Mouse (Mus musculus) embryonic facial prominence, embryonic 13.5 days (tissue): ENCODE data around the gene Rtn2. TPM values are rescaled to one million over a fixed set of nuclear protein-coding genes. Genes with fewer than 3 reads are reported as not detected.

Experiments used
- ATAC-seq: fragments of 200-750 bp; cut with Nextera tagmentation; 2 replicates; pipeline ENCODE4 v1.8.0; 2017; ENCODE audit warnings: low read depth; ENCODE audit not compliant: insufficient number of reproducible peaks, insufficient read depth, low FRiP score, low TSS enrichment
- H3K27ac ChIP-seq: fragments of 300-500 bp; sonication (generic); 2 replicates; pipeline ENCODE4 v1.5.1; 2015; ENCODE audit warnings: moderate library complexity, mild to moderate bottlenecking, inconsistent platforms
- H3K27me3 ChIP-seq: fragments of 300-500 bp; sonication (generic); 2 replicates; pipeline ENCODE4 v1.6.1; 2015; ENCODE audit warnings: mild to moderate bottlenecking, inconsistent platforms
- H3K36me3 ChIP-seq: fragments of 300-500 bp; sonication (generic); 2 replicates; pipeline ENCODE4 v1.6.1; 2015; ENCODE audit warnings: mild to moderate bottlenecking, inconsistent platforms
- H3K4me1 ChIP-seq: fragments of 300-500 bp; sonication (generic); 2 replicates; pipeline ENCODE4 v1.6.1; 2015; ENCODE audit warnings: inconsistent platforms
- H3K4me2 ChIP-seq: fragments of 300-500 bp; sonication (generic); 2 replicates; pipeline ENCODE4 v1.6.1; 2015; ENCODE audit warnings: moderate library complexity, mild to moderate bottlenecking, inconsistent platforms
- H3K4me3 ChIP-seq: fragments of 300-500 bp; sonication (generic); 2 replicates; pipeline ENCODE4 v1.5.1; 2015; ENCODE audit warnings: mild to moderate bottlenecking, inconsistent platforms
- H3K9ac ChIP-seq: fragments of 300-500 bp; sonication (generic); 2 replicates; pipeline ENCODE4 v1.6.1; 2015; ENCODE audit warnings: mild to moderate bottlenecking, inconsistent platforms
- H3K9me3 ChIP-seq: fragments of 300-500 bp; sonication (generic); 2 replicates; pipeline ENCODE4 v1.6.1; 2016; ENCODE audit warnings: inconsistent platforms
- WGBS: fragments of 180-500 bp; shearing (Covaris S2); methylation state at CpG from one replicate; pipeline ENCODE4 v1.1.7; 2015; ENCODE audit warnings: mixed read lengths; 5-methylcytosine and 5-hydroxymethylcytosine counted together
- polyA plus RNA-seq: library from polyadenylated mRNA; unstranded; fragments of >200 nt; fragmentation: Nextera tagmentation; extraction: Ambion mirVana; gene quantifications from 2 replicates; pipeline ENCODE4 v1.2.1, GENCODE M21; 2015

The Rtn2 gene
- polyA plus RNA-seq, 1 experiment from 2014 or later, result 11.7 TPM

DNA sequence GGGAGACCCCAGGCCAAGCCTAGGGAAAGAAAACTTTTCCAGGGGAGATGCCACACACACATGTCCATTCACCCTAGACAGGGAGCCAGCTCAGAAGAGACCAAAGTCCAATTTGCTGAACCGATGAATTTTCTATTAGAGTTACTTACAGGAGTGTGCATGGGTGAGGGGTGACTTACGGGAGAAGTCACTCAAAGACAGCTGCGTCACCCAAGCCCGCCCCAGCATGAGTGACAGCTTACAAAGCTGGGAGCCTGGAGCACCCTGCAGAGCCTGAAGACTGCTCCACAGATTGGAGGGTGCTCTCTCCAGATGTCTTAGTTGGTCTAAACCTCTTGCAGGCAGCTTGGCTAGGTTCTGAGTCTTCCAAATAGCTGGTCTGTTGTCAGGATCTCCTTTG lies 29.6 kb downstream of the Rtn2 start:
- 47% methylated on average over 4 of the region's 4 CpGs for WGBS

DNA sequence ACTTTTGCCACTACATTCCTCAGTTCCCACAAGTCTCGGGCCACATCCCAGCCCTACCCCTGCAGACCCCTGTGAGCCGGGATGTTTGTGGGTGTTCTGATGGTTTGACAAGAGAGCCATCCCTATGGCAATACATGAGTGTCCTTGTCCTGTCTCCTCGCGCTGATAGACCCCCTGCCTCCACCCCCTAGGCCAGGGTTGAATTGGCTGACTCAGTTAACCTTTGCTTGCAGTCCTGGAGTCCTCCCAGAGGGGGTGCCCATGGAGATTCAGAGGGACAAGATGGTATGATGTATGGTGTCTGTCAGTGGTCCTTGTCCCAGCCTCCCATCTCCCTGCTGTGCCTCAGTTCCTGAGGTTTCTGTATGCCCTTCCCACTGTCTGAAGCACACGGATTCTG lies 31.6 kb downstream of the Rtn2 start:
- ATAC-seq, result no peak
- no peak overlapping the region for H3K9ac ChIP-seq
- peaks cover 61% of the 10 kb centered on the region for H3K27me3 ChIP-seq
- no peak overlapping the region for H3K4me2 ChIP-seq
- no peaks in the 10 kb centered on the region for H3K36me3 ChIP-seq
- no peak overlapping the region for H3K4me3 ChIP-seq
- peaks cover 10% of the 10 kb centered on the region for H3K4me1 ChIP-seq
- 47% methylated on average over 5 of the region's 5 CpGs for WGBS
- H3K27ac ChIP-seq, result no peak overlapping the region
- H3K9me3 ChIP-seq, result no peaks in the 10 kb centered on the region

More for the DNA sequence above, 29.6 kb downstream of the Rtn2 start:
- no peak overlapping the region for H3K4me2 ChIP-seq
- no peaks in the 10 kb centered on the region for H3K36me3 ChIP-seq
- no peaks in the 10 kb centered on the region for H3K9me3 ChIP-seq
- H3K4me3 ChIP-seq, result no peak overlapping the region
- H3K4me1 ChIP-seq, result peaks cover 20% of the 10 kb centered on the region
- no peak overlapping the region for H3K9ac ChIP-seq
- H3K27ac ChIP-seq, result no peak overlapping the region
- ATAC-seq, result no peak
- peaks cover 48% of the 10 kb centered on the region for H3K27me3 ChIP-seq

DNA sequence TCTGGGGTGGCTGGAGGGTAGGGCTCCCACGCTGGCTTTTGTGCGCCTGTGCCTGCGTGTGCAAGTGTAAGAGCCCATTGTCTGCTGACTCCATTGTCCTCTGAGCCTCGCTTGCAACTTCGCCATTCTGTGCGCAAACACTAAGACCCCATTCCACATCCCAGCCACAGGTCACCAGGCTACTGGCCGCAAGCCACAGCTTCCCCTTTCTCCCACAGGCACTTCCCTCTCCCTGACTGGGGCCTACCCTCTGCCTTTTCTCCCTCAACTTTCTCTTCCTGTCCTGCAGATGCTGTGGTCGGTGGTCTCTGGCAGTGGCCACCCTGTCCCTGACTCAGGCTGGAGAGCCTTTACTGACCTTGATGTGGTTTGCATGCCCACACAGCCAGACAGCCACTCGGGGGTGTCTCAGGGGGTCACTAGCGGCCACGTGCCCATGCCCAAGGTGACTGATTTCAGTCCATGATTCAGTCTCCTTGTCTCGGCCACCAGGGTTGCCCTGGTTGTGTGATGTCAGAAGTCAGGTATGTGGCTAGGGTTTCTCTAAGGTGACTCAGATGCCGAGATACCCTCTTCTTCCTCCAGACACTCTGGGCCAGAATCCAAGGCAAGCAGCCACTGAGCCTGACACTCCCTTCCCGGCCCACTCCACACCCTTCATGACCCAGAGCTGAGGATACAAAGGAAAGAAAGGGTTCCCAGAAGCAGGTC lies 34.2 kb downstream of the Rtn2 start:
- H3K4me3 ChIP-seq, result no peak overlapping the region
- no peak overlapping the region for H3K27ac ChIP-seq
- H3K9me3 ChIP-seq, result no peaks in the 10 kb centered on the region
- H3K4me1 ChIP-seq, result peaks cover 11% of the 10 kb centered on the region
- no peaks in the 10 kb centered on the region for H3K36me3 ChIP-seq
- 48% methylated on average over 14 of the region's 14 CpGs for WGBS
- H3K4me2 ChIP-seq, result no peak overlapping the region
- H3K27me3 ChIP-seq, result peaks cover 67% of the 10 kb centered on the region
- peak overlapping the region; percentile 0; the same call in 1 of the 2 replicates for H3K9ac ChIP-seq
- no peak for ATAC-seq

DNA sequence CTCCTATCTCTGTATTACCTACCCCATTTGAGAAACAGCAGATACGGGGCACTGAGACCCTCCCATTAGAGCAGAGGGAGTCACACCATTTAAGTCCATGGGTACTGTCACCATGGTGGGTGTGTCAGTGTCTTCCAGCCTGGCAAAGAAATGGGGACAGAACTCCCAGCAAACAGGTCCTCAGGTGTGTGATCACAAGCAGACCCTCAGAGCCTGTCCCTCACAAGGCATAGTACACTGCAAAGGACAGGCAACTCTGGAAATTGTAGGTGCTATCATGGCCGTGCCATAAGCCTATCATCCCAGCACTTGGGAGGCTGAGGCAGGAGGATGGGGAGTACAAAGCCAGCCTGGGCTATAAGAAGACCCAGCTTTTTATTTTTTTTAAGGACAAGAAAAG lies 35.8 kb downstream of the Rtn2 start:
- peaks cover 62% of the 10 kb centered on the region for H3K27me3 ChIP-seq
- H3K4me3 ChIP-seq, result no peak overlapping the region
- H3K4me2 ChIP-seq, result no peak overlapping the region
- no peak overlapping the region for H3K9ac ChIP-seq
- no peaks in the 10 kb centered on the region for H3K36me3 ChIP-seq
- no peak overlapping the region for H3K27ac ChIP-seq
- H3K4me1 ChIP-seq, result peaks cover 11% of the 10 kb centered on the region
- no peaks in the 10 kb centered on the region for H3K9me3 ChIP-seq
- WGBS, result 67% methylated on average over 2 of the region's 2 CpGs
- no peak for ATAC-seq

DNA sequence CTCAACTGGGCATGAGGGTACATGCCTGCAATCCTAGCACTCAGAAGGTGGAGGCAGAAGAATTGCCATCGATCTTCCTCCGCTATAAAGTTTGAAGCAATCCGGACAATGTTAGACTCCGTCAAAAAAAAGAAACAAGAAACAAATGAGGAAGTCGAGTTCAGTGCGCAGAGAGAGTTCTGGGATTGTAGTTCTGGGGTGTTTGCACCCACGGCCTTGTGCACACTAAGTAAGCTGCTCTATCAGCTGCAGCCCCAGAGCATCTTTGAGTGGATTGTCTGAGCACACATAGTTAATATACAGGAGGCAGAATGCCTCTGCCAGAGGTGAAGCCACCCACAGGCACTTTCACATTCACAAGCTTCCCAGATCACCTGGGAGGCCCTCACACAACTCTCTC lies 36.3 kb downstream of the Rtn2 start:
- ATAC-seq, result no peak
- 72% methylated on average over 7 of the region's 7 CpGs for WGBS
- Histone ChIP-seq H3K4me1 (peaks cover 11% of the 10 kb centered on the region), H3K4me2 (no peak overlapping the region), H3K9ac (no peak overlapping the region), H3K9me3 (no peaks in the 10 kb centered on the region), H3K36me3 (no peaks in the 10 kb centered on the region), H3K4me3 (no peak overlapping the region), H3K27me3 (peaks cover 57% of the 10 kb centered on the region), H3K27ac (no peak overlapping the region)

DNA sequence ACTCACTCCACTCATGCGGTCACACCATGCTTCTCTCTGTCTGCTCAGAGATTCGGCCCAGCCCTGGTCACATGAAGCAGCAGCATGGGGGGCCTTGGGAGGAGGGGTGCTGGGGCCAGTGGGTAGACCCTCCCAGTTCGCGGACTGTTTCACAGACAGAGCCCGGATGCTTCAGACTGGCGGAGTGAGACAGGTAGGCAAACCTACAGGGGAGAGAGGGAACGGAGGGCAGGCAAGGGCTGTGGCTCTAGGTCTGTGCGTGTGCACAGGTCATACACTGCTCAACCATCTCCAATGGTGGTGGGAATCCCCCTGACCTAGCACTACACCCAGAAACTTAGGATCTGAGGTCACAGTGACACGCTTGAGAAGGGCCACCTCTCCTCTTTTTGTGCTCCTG lies 37.0 kb downstream of the Rtn2 start:
- Histone ChIP-seq H3K4me2 (peak overlapping the region; percentile 88), H3K9ac (peak overlapping the region; percentile 65), H3K4me3 (peak overlapping the region; percentile 53), H3K27me3 (peaks cover 50% of the 10 kb centered on the region), H3K9me3 (no peaks in the 10 kb centered on the region), H3K4me1 (peaks cover 11% of the 10 kb centered on the region), H3K36me3 (no peaks in the 10 kb centered on the region), H3K27ac (no peak overlapping the region)
- ATAC-seq, result peak; percentile 54; the same call in 1 of the 2 replicates
- WGBS, result 12% methylated on average over 9 of the region's 9 CpGs

DNA sequence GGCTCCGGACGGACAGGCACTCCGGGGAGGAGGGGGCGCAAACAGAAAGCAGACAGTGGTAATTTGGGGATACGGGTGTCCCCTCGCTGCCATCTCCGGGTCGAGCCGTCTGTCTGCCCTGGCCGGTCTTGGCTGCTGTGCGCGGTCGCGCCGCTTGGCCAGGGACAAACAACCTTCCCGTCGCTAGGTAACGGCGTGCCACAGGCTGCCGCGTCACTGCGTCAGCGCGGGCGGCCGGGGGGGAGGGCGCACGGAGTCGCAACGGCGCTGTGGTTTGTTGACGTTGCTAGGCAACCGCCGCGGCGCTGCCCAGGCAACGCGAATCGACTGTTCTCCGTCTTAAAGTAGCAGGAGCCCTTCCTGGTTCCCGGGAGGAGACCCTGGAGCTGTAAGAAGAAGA lies 37.5 kb downstream of the Rtn2 start:
- ATAC-seq, result peak; percentile 85
- H3K27ac ChIP-seq, result no peak overlapping the region
- H3K4me1 ChIP-seq, result peaks cover 11% of the 10 kb centered on the region
- H3K4me3 ChIP-seq, result peak overlapping the region; percentile 53
- peaks cover 45% of the 10 kb centered on the region for H3K27me3 ChIP-seq
- no peaks in the 10 kb centered on the region for H3K9me3 ChIP-seq
- under 1% methylated on average over 41 of the region's 41 CpGs for WGBS
- no peaks in the 10 kb centered on the region for H3K36me3 ChIP-seq
- peak overlapping the region; percentile 88 for H3K4me2 ChIP-seq
- H3K9ac ChIP-seq, result peak overlapping the region; percentile 65

DNA sequence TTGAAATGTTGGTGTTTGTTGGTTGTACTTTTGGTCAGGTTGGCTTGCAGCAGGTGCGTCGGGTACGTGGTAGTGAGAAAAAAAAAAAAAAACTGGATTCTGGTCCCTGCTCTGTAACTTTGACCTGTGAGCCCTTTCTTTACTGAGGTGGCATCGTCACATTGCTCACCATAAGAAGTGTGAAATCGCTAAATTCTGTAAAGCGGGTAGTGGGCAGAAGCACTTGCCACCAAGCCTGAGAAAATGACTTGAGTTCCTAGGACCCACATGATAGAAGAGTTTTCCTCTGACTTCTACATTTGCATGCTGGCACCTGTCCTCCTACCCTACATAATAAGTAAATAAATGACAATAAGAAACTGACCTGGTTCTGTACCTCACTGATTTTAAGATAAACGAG lies 38.2 kb downstream of the Rtn2 start:
- no peaks in the 10 kb centered on the region for H3K36me3 ChIP-seq
- H3K27ac ChIP-seq, result no peak overlapping the region
- H3K9me3 ChIP-seq, result no peaks in the 10 kb centered on the region
- H3K4me1 ChIP-seq, result peaks cover 11% of the 10 kb centered on the region
- ATAC-seq, result no peak
- H3K9ac ChIP-seq, result peak overlapping the region; percentile 65
- peak overlapping the region; percentile 53; the same call in 1 of the 2 replicates for H3K4me3 ChIP-seq
- WGBS, result 40% methylated on average over 7 of the region's 7 CpGs
- H3K27me3 ChIP-seq, result peaks cover 41% of the 10 kb centered on the region
- peak overlapping the region; percentile 88 for H3K4me2 ChIP-seq

DNA sequence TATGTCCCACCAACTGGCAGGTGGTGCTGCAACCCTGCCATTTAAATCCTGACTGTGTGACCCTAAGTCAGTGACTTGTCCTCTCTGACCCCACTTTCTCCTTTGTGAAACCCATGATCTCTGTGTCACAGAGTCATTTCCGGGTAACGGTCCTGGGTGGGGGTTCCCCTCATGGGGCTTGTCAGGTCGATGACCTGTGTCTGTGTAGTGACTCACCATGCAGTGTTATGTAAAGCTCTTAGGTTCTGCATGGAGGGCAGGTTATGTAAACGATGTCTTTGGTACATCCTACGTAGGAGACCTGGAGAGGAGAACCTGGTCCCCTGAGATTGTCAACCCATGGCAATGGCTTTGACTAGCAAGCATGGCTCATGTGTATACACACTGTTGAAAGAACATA lies 39.0 kb downstream of the Rtn2 start:
- 64% methylated on average over 5 of the region's 5 CpGs for WGBS
- Histone ChIP-seq H3K4me3 (no peak overlapping the region), H3K36me3 (no peaks in the 10 kb centered on the region), H3K4me2 (no peak overlapping the region), H3K9me3 (no peaks in the 10 kb centered on the region), H3K27ac (no peak overlapping the region), H3K9ac (no peak overlapping the region), H3K27me3 (peaks cover 33% of the 10 kb centered on the region), H3K4me1 (peaks cover 18% of the 10 kb centered on the region)
- no peak for ATAC-seq

DNA sequence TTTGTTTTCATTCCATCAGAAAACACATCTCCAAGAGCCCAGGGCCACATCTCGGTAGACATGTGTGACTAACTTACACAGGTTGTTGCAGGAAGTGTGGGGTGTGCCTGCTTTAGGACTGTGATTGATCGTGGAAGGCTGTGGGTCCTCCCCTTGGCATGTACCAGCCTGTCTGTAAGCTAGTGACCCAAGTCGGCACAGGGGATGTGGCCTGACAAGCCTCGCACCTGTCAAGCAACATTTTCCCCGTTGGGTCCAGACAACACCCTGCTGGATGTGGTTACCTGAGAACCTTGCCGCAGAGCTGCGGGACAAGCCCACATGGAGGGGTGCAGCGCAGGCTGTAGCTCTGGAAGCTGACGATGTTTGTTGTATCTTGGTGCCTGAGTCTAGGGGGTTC lies 40.1 kb downstream of the Rtn2 start:
- H3K9ac ChIP-seq, result no peak overlapping the region
- peaks cover 24% of the 10 kb centered on the region for H3K27me3 ChIP-seq
- no peak for ATAC-seq
- H3K4me3 ChIP-seq, result no peak overlapping the region
- 49% methylated on average over 9 of the region's 9 CpGs for WGBS
- no peaks in the 10 kb centered on the region for H3K9me3 ChIP-seq
- H3K4me1 ChIP-seq, result peaks cover 27% of the 10 kb centered on the region
- 0 out of 2 replicates have a peak overlapping the region, but pooled peaks have one; percentile 5 for H3K4me2 ChIP-seq
- H3K36me3 ChIP-seq, result no peaks in the 10 kb centered on the region
- H3K27ac ChIP-seq, result no peak overlapping the region

DNA sequence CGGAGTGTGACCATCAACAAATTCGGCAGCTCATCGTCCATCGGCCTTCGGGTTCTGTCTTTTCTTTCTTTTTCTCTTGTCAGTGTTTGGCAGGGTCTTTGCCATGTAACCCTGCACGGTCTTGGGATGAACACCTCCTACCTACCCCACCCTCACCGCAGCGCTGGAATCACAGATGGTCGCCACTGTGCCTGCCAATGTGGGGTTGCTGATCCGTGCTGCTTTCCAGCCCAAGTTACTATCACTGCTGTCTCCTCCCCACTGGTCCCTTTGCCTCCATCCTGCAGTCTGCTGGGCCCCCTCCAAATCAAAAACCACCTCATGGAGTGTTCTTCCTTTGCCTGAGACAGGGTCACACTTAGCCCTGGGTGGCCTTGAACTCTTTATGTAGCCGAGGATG lies 41.8 kb downstream of the Rtn2 start:
- H3K27ac ChIP-seq, result no peak overlapping the region
- 87% methylated on average over 11 of the region's 11 CpGs for WGBS
- no peaks in the 10 kb centered on the region for H3K36me3 ChIP-seq
- H3K9ac ChIP-seq, result no peak overlapping the region
- H3K4me1 ChIP-seq, result peaks cover 30% of the 10 kb centered on the region
- peaks cover 9% of the 10 kb centered on the region; the same call in 1 of the 2 replicates for H3K27me3 ChIP-seq
- no peak for ATAC-seq
- no peak overlapping the region for H3K4me3 ChIP-seq
- H3K9me3 ChIP-seq, result no peaks in the 10 kb centered on the region
- H3K4me2 ChIP-seq, result no peak overlapping the region
